Mouse (Mus musculus) heart, postnatal 0 days (tissue): ENCODE data around the gene Il2rb.

Source experiments
- CTCF ChIP-seq: IDR thresholded peaks from 2 replicates; pipeline ENCODE4 v1.5.1; 2016; ENCODE audit warnings: antibody characterized with exemption, control low read depth, low read depth
- EP300 ChIP-seq: IDR thresholded peaks from 2 replicates; pipeline ENCODE4 v1.6.1; 2016; ENCODE audit warnings: antibody characterized with exemption, low read depth

DNA sequence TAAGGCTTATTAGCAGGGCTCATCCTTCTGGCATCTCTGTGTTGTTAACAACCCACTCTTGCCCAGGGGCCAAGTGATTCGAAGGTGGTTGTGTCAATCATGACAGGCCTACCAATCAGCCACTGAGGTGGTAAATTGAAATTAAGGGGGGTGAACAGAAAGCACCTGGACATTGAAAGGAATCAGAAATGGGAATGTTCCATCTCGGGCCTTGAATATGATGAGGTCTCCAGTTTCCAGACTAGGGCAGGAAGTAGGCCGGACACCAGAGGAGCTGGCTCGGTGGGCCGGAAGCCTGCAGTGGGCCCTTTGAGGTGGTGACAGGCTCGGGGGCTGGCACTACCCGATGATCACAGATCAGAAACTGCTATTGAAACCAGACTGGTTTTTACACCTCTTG, 32.9 kb upstream of the Il2rb start:
- no peak for TF ChIP-seq CTCF
- no peak for TF ChIP-seq EP300
